Mouse (Mus musculus) liver, embryonic 18 days (tissue): ENCODE measurements around the gene Vmn1r212. TPM values are rescaled to one million over a fixed set of nuclear protein-coding genes. Genes with fewer than 3 reads are reported as not detected.

Experiments
- polyA plus RNA-seq: library from polyadenylated mRNA; depleted of rRNA; stranded (reverse); fragments of >200 nt; gene quantifications from 2 replicates; pipeline ENCODE4 v1.2.3, GENCODE M21; 2012; rRNA removed

The Vmn1r212 gene
- polyA plus RNA-seq, result not detected in 2 replicates

GRCm38 (mm10) chr13:22884105-22884504, at the start of gene Vmn1r212:
Vmn1r212 (minus strand) TSS chr13:22884205.

DNA sequence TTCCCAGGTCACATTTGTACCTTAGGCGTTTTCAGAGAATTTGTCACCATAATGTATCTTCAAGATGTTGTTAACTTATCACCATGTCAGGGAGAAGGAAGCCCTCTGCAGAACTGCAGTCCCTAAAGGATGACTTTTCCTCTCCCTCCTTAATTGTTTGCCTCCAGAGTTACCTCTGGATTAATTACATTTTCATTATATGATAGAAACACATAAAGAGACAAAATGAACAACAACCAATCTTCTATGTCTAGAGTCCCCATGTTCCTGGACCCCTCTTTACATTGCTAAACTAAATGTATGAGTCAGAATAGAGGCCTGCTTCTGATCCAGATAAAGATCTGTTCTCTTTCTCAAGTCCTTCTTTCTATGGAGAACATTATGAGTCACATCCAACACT, 26.5 kb downstream of the Vmn1r212 start, which contains the start of gene Vmn1r211:
Gene Vmn1r211 (minus strand): TSS at position 101 of the 400 bp plus-strand sequence.

Other genes starting within 250 kb of the Vmn1r212 start
- not detected in 2 replicates for gene Vmn1r207-ps, start 154.6 kb downstream of the Vmn1r212 start, polyA plus RNA-seq
- not detected in 2 replicates for gene Vmn1r208, start 106.8 kb downstream of the Vmn1r212 start, polyA plus RNA-seq
- gene Vmn1r209, start 74.5 kb downstream of the Vmn1r212 start, polyA plus RNA-seq, result not detected in 2 replicates
- not detected in 2 replicates for gene Vmn1r210, start 52.9 kb downstream of the Vmn1r212 start, polyA plus RNA-seq
- not detected in 2 replicates for gene Vmn1r211, start 26.6 kb downstream of the Vmn1r212 start, polyA plus RNA-seq
- not detected in 2 replicates for gene Vmn1r213, start 123.5 kb upstream of the Vmn1r212 start, polyA plus RNA-seq
- gene Vmn1r214, start 146.2 kb upstream of the Vmn1r212 start, polyA plus RNA-seq, result not detected in 2 replicates
- gene Vmn1r215, start 183.8 kb upstream of the Vmn1r212 start, polyA plus RNA-seq, result not detected in 2 replicates
- not detected in 2 replicates for gene Vmn1r217, start 234.0 kb upstream of the Vmn1r212 start, polyA plus RNA-seq
- not detected in 2 replicates for gene Vmn1r218, start 248.9 kb upstream of the Vmn1r212 start, polyA plus RNA-seq